Mouse (Mus musculus): Measurements from ENCODE around the gene Pptc7.
"Not testable (repeated sequence)": the region's sequence is repeated elsewhere in the genome, so short reads cannot be mapped to it uniquely, and the experiment has no call there.

Gene Pptc7

DNA sequence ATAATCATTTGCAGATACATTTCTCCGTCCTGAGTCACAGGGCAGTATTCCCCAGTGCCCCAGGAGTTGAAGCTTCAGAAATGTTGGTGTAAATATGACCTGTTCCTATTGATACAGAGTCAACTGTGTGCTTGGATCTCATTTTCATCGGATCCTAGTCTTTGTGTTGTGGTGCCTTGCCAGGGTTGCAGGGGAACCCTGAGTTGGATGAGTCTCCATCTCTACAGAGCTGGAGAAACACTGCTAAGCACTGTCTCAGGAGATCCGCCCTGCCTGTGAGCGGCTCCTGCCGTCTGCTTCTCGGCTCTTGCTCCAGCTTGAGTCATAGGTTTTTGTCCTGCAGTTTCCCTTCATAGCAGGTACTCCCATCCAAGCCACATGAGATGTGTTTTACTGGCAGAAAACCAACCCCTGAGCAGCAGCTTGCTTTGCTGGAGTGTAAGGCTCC is 15.9 kb downstream of the Pptc7 start:
- no peak for DNase-seq (ENCODE audit: low spot score)

GRCm38 (mm10) chr5:122302810-122303745 is 18.9 kb downstream of the Pptc7 start:
- DNase-seq (ENCODE audit: low spot score), result peak; percentile 29

DNA sequence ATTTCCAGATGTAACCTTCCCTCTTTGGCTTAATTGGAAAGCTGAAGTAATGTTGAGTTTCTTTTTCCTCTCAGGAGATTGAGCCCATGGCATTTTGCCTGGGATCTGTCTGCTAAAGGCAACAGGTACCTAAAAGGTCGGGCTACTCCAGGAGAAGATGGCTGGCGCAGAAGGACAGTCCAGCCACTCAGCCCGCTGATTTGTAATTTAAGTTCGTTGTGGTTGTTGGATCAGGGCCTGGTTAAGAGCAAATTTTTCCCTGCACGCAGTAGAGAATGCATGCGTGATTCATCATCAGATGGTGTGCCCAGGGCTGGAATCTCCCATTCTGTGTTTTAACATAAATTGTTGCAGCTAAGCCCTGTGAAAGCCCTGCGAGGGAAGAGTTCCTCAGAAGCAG is 19.8 kb downstream of the Pptc7 start:
- no peak for DNase-seq (ENCODE audit: low spot score)

- no peak for DNase-seq (ENCODE audit: low spot score)
Observed at GRCm38 (mm10) chr5:122304541-122304940, 20.4 kb downstream of the Pptc7 start.

- no peak for DNase-seq (ENCODE audit: low spot score)
Observed at GRCm38 (mm10) chr5:122305472-122305871, 21.3 kb downstream of the Pptc7 start.

DNA sequence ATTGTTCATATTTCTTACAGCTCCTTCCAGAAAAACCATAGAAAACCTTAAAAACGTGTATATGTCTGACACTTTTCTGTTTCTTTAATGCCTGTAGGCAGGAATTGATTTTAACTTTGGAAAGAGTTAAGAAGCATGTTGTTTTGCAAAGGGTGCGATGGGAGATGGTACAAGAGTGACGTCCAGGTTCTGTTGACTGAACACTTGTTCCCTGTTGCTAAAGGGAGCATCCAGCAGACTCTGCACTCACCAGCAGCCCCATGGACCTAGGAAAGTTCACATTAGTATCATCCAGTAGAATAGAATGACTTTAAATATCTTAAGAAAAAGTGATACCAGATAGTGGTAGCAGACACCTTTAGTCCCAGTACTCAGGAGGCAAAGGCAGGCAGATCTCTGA is 22.4 kb downstream of the Pptc7 start:
- DNase-seq (ENCODE audit: low spot score), result no peak

GRCm38 (mm10) chr5:122310699-122311098 is 26.5 kb downstream of the Pptc7 start:
- DNase-seq (ENCODE audit: low spot score), result no peak

GRCm38 (mm10) chr5:122311692-122312091 is 27.5 kb downstream of the Pptc7 start:
- DNase-seq (ENCODE audit: low spot score), result no peak

DNA sequence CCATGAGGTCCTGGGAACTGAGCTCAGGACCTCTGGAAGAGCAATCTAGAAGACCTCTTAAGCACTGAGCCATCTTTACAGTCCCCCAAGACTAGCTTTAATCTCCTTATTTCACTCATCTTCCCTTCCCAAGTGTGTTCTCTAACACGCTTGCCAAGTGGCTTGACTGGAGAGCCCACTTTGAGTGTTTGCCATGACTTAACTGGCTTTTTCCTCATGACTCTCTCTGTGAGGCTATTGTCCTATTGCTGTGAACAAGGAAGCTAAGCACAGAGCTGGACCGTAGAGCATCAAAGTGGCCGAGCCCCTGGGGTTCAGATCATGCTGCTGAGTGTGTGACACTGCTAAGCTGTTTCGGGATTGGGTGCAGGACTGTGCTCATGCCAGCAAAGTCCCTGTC is 28.2 kb downstream of the Pptc7 start:
- DNase-seq (ENCODE audit: low spot score), result no peak

GRCm38 (mm10) chr5:122312942-122313684 is 28.9 kb downstream of the Pptc7 start:
- DNase-seq (ENCODE audit: low spot score), result no peak

- no peak for DNase-seq (ENCODE audit: low spot score)
Observed at GRCm38 (mm10) chr5:122314966-122315667, 31.0 kb downstream of the Pptc7 start.

DNA sequence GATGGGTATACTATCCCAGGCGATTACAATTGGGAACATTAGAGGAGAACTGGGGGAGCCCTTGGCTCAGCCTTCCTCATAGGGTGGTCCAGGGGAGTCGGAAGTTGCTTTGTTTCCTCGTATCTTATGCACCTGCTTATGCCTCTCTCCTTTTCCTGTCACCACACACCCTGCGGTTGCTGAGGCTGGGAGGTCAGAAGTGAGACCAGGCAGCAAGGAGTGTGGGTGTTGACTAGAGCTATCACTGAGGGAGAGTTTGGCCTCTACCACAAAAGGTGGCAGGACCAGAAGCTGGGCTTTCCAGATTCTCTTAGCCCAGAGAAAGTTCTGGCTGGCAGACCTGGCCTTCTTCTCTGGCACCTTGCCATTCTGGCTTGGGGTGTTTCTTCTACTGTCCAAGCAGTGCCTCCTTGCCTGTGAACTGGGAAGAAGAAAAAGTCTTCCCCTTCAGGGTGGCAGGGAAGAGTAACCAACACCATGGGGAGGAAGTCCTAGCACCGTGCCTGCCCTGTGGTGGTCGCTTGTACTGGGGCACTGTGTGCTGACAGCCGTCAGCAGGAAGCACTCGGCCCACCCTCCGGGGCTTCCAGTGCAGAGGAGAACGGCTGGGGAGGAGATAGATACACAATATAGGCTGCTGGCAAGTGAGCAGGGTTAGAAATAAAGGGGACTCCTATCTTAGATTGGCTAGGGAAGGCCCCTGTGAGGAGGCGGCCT is 33.3 kb downstream of the Pptc7 start:
- DNase-seq (ENCODE audit: low spot score), result no peak

DNA sequence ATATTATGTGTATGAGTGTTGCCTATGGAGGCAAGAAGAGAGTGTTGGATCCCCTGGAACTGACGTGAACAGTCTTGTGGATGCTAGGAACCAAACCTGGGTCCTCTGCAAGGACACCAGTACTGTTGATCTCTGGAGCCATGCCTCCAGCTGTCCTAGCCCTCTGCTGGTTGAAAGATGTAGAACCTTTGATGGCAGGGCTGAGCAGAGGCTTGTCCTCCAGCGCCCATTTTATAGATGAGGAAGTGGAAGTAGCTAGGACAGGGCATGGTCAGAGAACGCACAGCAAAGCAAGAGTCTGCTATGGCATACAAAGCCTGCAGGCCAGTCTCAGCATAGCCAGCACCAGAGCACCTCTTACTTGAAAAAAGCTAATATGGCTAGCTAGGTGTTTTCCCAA is 33.9 kb downstream of the Pptc7 start:
- no peak for DNase-seq (ENCODE audit: low spot score)

- DNase-seq (ENCODE audit: low spot score), result not testable (repeated sequence)
Observed at GRCm38 (mm10) chr5:122318976-122319375, 34.8 kb downstream of the Pptc7 start.

GRCm38 (mm10) chr5:122319474-122320204 is 35.5 kb downstream of the Pptc7 start:
- no peak for DNase-seq (ENCODE audit: low spot score)

DNA sequence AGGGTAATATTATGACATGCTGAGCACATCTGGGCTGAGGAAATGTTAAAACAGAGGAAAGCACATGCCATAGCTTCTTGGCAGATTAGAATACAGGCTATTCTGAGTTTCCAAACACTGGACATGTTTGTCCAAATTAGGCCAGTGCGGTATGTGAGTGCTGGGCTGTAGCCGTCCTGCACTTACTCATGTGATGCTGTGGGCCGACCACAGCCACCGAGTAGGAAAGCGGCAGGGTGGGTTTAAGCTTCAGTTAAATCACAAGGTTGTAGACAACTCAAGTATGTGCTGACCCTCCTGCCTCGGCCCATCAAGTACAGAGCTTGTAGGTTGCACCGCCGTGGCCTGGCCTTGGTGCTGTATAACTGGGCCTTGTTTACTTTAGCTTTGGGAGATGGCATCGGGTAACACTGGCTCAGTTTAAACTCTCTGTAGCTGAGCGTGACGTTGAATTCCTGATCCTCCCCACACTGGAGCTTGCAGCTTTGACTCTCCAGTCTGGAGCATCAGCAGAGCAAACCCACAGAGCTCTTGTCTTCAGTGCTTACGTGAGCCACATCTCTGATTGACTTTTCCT is 36.1 kb downstream of the Pptc7 start:
- DNase-seq (ENCODE audit: low spot score), result no peak

DNA sequence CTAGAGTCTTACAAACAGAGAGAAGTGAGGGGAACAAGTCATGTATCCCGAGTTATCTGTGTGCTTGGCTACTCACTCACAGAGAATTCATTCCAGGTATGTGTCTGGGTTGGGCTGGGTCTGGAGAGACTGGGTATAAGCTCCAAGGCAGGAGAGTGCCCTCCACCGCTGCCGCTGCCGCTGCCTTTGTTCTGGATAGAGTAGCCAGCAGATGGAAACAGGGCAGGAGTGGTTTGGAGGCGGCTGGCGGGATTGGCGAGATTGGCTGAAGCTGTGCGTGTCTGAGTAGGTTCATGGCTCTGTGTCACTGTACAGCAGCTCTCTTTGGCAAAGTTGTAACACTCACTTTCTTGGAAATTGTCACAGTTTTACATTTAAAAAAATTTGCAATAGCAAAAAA is 39.4 kb downstream of the Pptc7 start:
- DNase-seq (ENCODE audit: low spot score), result peak; percentile 25

- DNase-seq (ENCODE audit: low spot score), result no peak
Observed at GRCm38 (mm10) chr5:122324608-122325431, 40.7 kb downstream of the Pptc7 start.

DNA sequence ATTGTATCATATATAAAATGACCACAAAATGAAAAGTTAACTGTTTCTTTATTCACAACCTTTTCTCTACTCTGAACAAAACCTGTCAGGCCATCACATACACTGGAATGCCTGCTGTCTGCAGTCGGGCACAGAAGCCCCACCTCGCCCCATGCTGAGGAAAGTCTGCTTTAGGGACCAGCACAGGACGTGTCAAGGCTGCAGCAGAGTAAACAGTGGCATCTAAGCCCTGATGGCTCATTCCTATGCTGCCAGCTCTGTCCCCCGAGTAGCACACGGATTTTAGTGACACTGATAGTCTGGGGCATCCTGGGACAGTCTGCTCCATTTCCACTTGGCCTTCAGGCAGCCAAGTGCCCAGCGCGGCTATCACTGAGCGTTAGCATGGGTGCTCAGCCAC is 41.3 kb downstream of the Pptc7 start:
- no peak for DNase-seq (ENCODE audit: low spot score)

GRCm38 (mm10) chr5:122327283-122327682 is 43.1 kb downstream of the Pptc7 start:
- no peak for DNase-seq (ENCODE audit: low spot score)
